Comparison of ENCODE assay signal across 1 mouse cellular context in genomic region chr7:141061269-141061692, GRCm38 (mm10).
TF ChIP-seq lines count a peak whose summit lies in the region.

No protein-coding gene starts in this region.

TF ChIP-seq in MEL, 35 proteins besides CTCF, POLR2A, EP300 and RAD21 (continued from another document):
- TF ChIP-seq MEF2A (IDR thresholded peaks at IDR 0.05; ENCODE audit: extremely low read depth, insufficient replicate concordance, low read depth, low read length, poor library complexity, severe bottlenecking) = no peak
- TF ChIP-seq POLR2AphosphoS2 (IDR thresholded peaks at IDR 0.05; ENCODE audit: low read length) = no peak
- TF ChIP-seq NELFE (IDR thresholded peaks at IDR 0.05; ENCODE audit: low read depth, low read length) = no peak
- no peak for TF ChIP-seq MXI1 (IDR thresholded peaks at IDR 0.05; ENCODE audit: low read depth, low read length)
- no peak for TF ChIP-seq MAZ (IDR thresholded peaks at IDR 0.05; ENCODE audit: low read depth, low read length)
- no peak for TF ChIP-seq POLR2AphosphoS5 (IDR thresholded peaks at IDR 0.05; ENCODE audit: borderline replicate concordance, low read depth, low read length)
- TF ChIP-seq ZNF384 (IDR thresholded peaks at IDR 0.05; ENCODE audit: low read depth, low read length) = no peak
- no peak for TF ChIP-seq ETS1 (IDR thresholded peaks at IDR 0.05; ENCODE audit: low read depth, low read length)
- TF ChIP-seq MYB (IDR thresholded peaks at IDR 0.05; ENCODE audit: low read depth, low read length) = no peak
- TF ChIP-seq USF1 (IDR thresholded peaks at IDR 0.05; ENCODE audit: low read depth, low read length) = no peak
- no peak for TF ChIP-seq TAL1 (IDR thresholded peaks at IDR 0.05; ENCODE audit: low read length)
- TF ChIP-seq KAT2A (conservative IDR thresholded peaks at IDR 0.05; ENCODE audit: low read depth, low read length) = no peak
- TF ChIP-seq SMC3 (IDR thresholded peaks at IDR 0.05; ENCODE audit: low read depth, low read length) = no peak
- TF ChIP-seq MAX (IDR thresholded peaks at IDR 0.05; ENCODE audit: low read length) = no peak
- no peak for TF ChIP-seq GATA1 (IDR thresholded peaks at IDR 0.05; ENCODE audit: low read depth, low read length)
- no peak for TF ChIP-seq E2F4 (IDR thresholded peaks at IDR 0.05; ENCODE audit: borderline replicate concordance, low read depth, low read length)
